Mouse (Mus musculus): ENCODE measurements around the gene Vcp. TPM values are rescaled to one million over a fixed set of nuclear protein-coding genes. Genes with fewer than 3 reads are reported as not detected.
"Not testable (repeated sequence)": the region's sequence is repeated elsewhere in the genome, so short reads cannot be mapped to it uniquely, and the experiment has no call there.

Vcp gene
- polyA plus RNA-seq, 1 experiment: 319 TPM

DNA sequence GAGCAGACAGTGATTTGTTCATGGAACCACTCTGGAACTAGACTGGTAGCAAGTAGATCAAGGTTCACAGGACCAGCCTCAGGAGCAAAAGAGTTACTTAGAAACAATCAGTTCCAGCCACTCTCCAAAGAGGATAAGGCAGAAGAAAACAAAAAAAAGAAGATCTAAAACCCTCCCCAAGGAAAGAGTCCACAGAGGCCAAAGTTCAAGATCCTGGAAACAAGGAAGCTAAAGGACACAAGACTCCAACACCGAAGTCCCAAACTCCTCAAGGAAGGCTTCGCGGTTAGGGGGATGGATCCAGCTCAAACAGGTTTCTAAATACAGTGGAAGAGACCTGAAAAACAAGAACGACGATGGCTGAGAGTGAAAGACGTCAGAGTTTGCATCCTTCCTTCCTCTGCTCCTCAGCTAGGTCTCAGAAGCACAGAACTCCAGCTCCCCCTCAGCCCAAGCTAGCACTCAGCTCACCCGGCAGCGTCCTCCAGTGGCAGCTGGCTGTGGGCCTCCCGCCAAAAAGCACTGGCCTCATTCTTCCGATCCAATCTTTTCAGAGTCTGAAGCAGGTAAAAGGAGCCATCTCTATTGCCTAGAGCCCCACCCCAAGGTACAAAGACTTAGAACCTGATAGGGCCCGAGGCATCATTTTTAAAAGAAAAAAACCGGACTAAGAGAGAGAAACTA is 2.6 kb upstream of the Vcp start:
- Histone ChIP-seq H3K79me2 (ENCODE audit: control insufficient read depth, insufficient read depth) (peaks cover 21% of the 10 kb centered on the region), H3ac (ENCODE audit: control insufficient read depth, insufficient read length, low read depth) (no peak overlapping the region), H3K27me3 (ENCODE audit: control insufficient read depth, insufficient read depth, insufficient read length) (no peaks in the 10 kb centered on the region), H3K79me3 (ENCODE audit: low read depth) (peaks cover 16% of the 10 kb centered on the region), H3K36me3 (ENCODE audit: control insufficient read depth, insufficient read depth) (peaks cover 6% of the 10 kb centered on the region), H3K4me3 (ENCODE audit: insufficient read depth, poor library complexity, severe bottlenecking) (no peak overlapping the region)
- TF ChIP-seq MYOG (IDR thresholded peaks at IDR 0.05; ENCODE audit: control insufficient read depth, extremely low read depth, insufficient read length): no peak
- no peak for TF ChIP-seq CTCF (IDR thresholded peaks at IDR 0.05; ENCODE audit: control insufficient read depth, insufficient read depth, insufficient read length)
- TF ChIP-seq USF1 (IDR thresholded peaks at IDR 0.05; ENCODE audit: low read depth): no peak
- no peak for TF ChIP-seq FOSL1 (IDR thresholded peaks at IDR 0.05; ENCODE audit: insufficient read depth, low read length, poor library complexity, severe bottlenecking)
- no peak for TF ChIP-seq MYOD1 (IDR thresholded peaks at IDR 0.05; ENCODE audit: control insufficient read depth, insufficient read length, low read depth)
- TF ChIP-seq CEBPB (IDR thresholded peaks at IDR 0.05; ENCODE audit: low read depth): no peak

DNA sequence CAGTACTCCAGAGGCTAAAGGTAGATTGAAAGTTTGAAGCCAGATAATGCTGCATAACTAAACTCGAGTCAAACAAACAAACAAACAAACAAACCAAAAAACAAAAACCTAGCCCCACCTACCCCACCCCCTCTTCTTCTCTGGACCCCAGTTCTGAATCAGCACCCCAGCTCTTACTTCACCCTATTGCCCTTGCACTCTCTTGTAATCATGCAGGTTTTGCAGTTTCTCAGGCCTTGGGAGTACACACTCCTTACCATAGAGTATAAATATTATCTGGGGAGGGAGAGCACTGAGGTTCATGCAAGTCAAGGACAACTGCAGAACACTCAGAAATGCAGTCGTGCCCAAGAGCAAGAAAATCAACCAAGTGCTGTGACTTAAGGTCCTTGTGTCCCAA is 965 bp upstream of the Vcp start:
- H3K27me3 ChIP-seq (ENCODE audit: control insufficient read depth, insufficient read depth, insufficient read length): no peaks in the 10 kb centered on the region
- TF ChIP-seq USF1 (IDR thresholded peaks at IDR 0.05; ENCODE audit: low read depth): no peak
- TF ChIP-seq CTCF (IDR thresholded peaks at IDR 0.05; ENCODE audit: control insufficient read depth, insufficient read depth, insufficient read length): no peak
- no peak for TF ChIP-seq CEBPB (IDR thresholded peaks at IDR 0.05; ENCODE audit: low read depth)
- TF ChIP-seq FOSL1 (IDR thresholded peaks at IDR 0.05; ENCODE audit: insufficient read depth, low read length, poor library complexity, severe bottlenecking): no peak
- no peak for TF ChIP-seq MYOD1 (IDR thresholded peaks at IDR 0.05; ENCODE audit: control insufficient read depth, insufficient read length, low read depth)
- no peak for TF ChIP-seq MYOG (IDR thresholded peaks at IDR 0.05; ENCODE audit: control insufficient read depth, extremely low read depth, insufficient read length)
- TF ChIP-seq MAX (IDR thresholded peaks at IDR 0.05): no peak
- H3K79me2 ChIP-seq (ENCODE audit: control insufficient read depth, insufficient read depth): peaks cover 37% of the 10 kb centered on the region
- no peak overlapping the region for H3K4me3 ChIP-seq (ENCODE audit: insufficient read depth, poor library complexity, severe bottlenecking)
- peaks cover 20% of the 10 kb centered on the region for H3K36me3 ChIP-seq (ENCODE audit: control insufficient read depth, insufficient read depth)
- H3K79me3 ChIP-seq (ENCODE audit: low read depth): peaks cover 32% of the 10 kb centered on the region
- no peak overlapping the region for H3ac ChIP-seq (ENCODE audit: control insufficient read depth, insufficient read length, low read depth)

DNA sequence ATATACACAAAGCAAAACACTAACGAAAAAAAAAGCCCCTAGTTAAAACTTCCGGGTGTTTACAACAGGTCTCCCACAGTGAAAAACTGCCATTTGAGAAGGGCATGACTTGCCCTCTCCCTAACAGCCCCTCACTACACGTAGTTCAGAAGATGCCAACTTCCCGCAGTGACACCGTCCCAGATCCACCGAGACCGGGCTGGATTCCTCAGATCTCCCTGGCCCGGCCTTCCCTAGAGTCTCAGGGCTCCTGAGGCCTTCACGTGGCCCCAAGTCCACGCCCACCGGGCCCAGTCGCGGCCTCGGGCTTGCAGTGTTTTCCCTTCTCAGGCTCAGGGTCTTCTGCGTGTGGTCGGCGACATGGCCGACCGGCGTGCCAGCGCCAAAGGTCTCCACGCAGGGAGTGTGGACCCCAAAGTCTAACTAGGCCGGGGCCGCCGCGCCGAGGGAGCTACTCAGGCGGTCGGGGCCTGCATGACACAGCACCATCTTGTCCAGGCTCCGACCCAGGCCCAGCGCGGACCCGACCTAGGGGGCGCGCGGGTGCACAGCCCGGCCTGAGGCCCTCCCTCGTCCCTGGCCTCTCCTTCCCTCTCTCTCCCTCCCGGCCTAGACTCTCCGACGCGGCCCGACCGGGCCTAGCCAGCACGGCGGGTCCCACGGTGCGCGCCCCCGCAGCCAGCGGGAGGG is 711 bp downstream of the Vcp start:
- Histone ChIP-seq H3K79me3 (ENCODE audit: low read depth) (peaks cover 43% of the 10 kb centered on the region), H3K27me3 (ENCODE audit: control insufficient read depth, insufficient read depth, insufficient read length) (no peaks in the 10 kb centered on the region), H3K36me3 (ENCODE audit: control insufficient read depth, insufficient read depth) (peaks cover 36% of the 10 kb centered on the region), H3K79me2 (ENCODE audit: control insufficient read depth, insufficient read depth) (peaks cover 54% of the 10 kb centered on the region), H3K4me3 (ENCODE audit: insufficient read depth, poor library complexity, severe bottlenecking) (peak overlapping the region; percentile 89), H3ac (ENCODE audit: control insufficient read depth, insufficient read length, low read depth) (peak overlapping the region; percentile 98)
- peak; percentile 86 for TF ChIP-seq USF1 (IDR thresholded peaks at IDR 0.05; ENCODE audit: low read depth)
- TF ChIP-seq MYOG (IDR thresholded peaks at IDR 0.05; ENCODE audit: control insufficient read depth, extremely low read depth, insufficient read length): no peak
- TF ChIP-seq CEBPB (IDR thresholded peaks at IDR 0.05; ENCODE audit: low read depth): no peak
- TF ChIP-seq CTCF (IDR thresholded peaks at IDR 0.05; ENCODE audit: control insufficient read depth, insufficient read depth, insufficient read length): peak; percentile 65
- TF ChIP-seq FOSL1 (IDR thresholded peaks at IDR 0.05; ENCODE audit: insufficient read depth, low read length, poor library complexity, severe bottlenecking): no peak
- TF ChIP-seq MAX (IDR thresholded peaks at IDR 0.05): peak; percentile 76
- no peak for TF ChIP-seq MYOD1 (IDR thresholded peaks at IDR 0.05; ENCODE audit: control insufficient read depth, insufficient read length, low read depth)

DNA sequence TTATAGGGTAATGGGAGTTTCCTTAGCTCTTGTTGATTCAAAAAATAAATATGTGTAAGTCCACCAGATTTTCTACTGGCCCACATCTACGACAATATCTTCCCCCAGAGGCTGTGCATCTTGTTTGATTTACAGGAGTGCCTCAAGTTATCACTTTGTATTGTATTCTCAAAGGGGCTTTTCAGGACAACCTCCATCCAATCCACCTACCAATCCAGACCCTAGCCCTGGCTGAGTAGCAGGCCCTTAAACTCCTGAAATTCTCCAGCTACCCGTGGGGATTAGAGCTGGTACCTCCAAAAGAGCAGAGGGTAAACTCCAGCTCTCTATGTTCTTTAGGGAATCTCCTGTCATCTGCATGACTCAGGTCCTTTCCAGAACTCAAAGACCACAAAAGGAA is 2.3 kb downstream of the Vcp start:
- H3ac ChIP-seq (ENCODE audit: control insufficient read depth, insufficient read length, low read depth): no peak overlapping the region
- H3K4me3 ChIP-seq (ENCODE audit: insufficient read depth, poor library complexity, severe bottlenecking): peak overlapping the region; percentile 89
- H3K79me2 ChIP-seq (ENCODE audit: control insufficient read depth, insufficient read depth): peaks cover 69% of the 10 kb centered on the region
- H3K36me3 ChIP-seq (ENCODE audit: control insufficient read depth, insufficient read depth): peaks cover 52% of the 10 kb centered on the region
- TF ChIP-seq CTCF (IDR thresholded peaks at IDR 0.05; ENCODE audit: control insufficient read depth, insufficient read depth, insufficient read length): no peak
- no peak for TF ChIP-seq USF1 (IDR thresholded peaks at IDR 0.05; ENCODE audit: low read depth)
- TF ChIP-seq MYOD1 (IDR thresholded peaks at IDR 0.05; ENCODE audit: control insufficient read depth, insufficient read length, low read depth): no peak
- no peak for TF ChIP-seq MAX (IDR thresholded peaks at IDR 0.05)
- TF ChIP-seq MYOG (IDR thresholded peaks at IDR 0.05; ENCODE audit: control insufficient read depth, extremely low read depth, insufficient read length): no peak
- TF ChIP-seq FOSL1 (IDR thresholded peaks at IDR 0.05; ENCODE audit: insufficient read depth, low read length, poor library complexity, severe bottlenecking): no peak
- no peak for TF ChIP-seq CEBPB (IDR thresholded peaks at IDR 0.05; ENCODE audit: low read depth)
- no peaks in the 10 kb centered on the region for H3K27me3 ChIP-seq (ENCODE audit: control insufficient read depth, insufficient read depth, insufficient read length)
- H3K79me3 ChIP-seq (ENCODE audit: low read depth): peaks cover 49% of the 10 kb centered on the region

DNA sequence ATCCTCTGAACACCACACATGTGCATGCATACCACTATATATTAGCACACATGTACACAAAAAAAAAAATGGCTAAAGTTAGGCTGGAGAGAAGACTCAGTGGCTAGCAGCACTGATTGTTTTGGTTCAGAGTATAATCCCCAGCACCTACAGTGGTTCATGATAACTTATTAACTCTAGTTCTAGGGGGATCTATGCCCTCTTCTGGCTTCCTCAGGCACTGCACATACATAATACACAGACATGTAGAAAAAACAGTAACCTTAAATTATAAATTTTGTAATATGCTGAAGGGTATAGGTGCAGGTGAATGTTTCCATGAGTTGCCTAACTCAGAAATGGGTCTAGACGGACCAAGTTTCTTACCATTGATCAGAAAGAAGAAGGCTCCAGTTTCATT is 12.0 kb downstream of the Vcp start:
- H3K79me3 ChIP-seq (ENCODE audit: low read depth): peaks cover 19% of the 10 kb centered on the region
- H3K27me3 ChIP-seq (ENCODE audit: control insufficient read depth, insufficient read depth, insufficient read length): no peaks in the 10 kb centered on the region
- peaks cover 41% of the 10 kb centered on the region for H3K79me2 ChIP-seq (ENCODE audit: control insufficient read depth, insufficient read depth)
- H3ac ChIP-seq (ENCODE audit: control insufficient read depth, insufficient read length, low read depth): no peak overlapping the region
- TF ChIP-seq USF1 (IDR thresholded peaks at IDR 0.05; ENCODE audit: low read depth) (no peak), CTCF (IDR thresholded peaks at IDR 0.05; ENCODE audit: control insufficient read depth, insufficient read depth, insufficient read length) (no peak), CEBPB (IDR thresholded peaks at IDR 0.05; ENCODE audit: low read depth) (no peak), MYOG (IDR thresholded peaks at IDR 0.05; ENCODE audit: control insufficient read depth, extremely low read depth, insufficient read length) (no peak), MYOD1 (IDR thresholded peaks at IDR 0.05; ENCODE audit: control insufficient read depth, insufficient read length, low read depth) (no peak), MAX (IDR thresholded peaks at IDR 0.05) (no peak), FOSL1 (IDR thresholded peaks at IDR 0.05; ENCODE audit: insufficient read depth, low read length, poor library complexity, severe bottlenecking) (no peak)
- H3K36me3 ChIP-seq (ENCODE audit: control insufficient read depth, insufficient read depth): peaks cover 97% of the 10 kb centered on the region
- H3K4me3 ChIP-seq (ENCODE audit: insufficient read depth, poor library complexity, severe bottlenecking): no peak overlapping the region

DNA sequence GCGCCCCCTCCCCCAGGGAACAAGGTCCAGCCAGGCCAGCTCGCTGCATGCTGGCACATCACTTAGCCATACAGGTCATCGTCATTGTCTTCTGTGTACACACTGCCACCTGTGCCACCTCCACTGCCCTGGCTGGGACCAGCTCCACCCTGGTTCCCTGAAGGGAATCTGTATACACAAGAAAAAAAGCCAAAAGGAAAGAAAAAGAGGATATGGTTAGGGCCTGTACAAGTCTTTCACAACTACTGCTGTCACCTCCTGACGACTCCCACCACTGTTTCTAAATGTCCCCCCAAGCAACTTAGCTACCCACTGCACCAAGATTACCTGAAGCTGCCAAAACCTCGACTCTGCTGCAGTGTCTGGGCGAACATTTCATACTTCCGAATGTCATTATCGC is 19.8 kb downstream of the Vcp start:
- H3K79me2 ChIP-seq (ENCODE audit: control insufficient read depth, insufficient read depth); H3K4me3 ChIP-seq (ENCODE audit: insufficient read depth, poor library complexity, severe bottlenecking); H3K27me3 ChIP-seq (ENCODE audit: control insufficient read depth, insufficient read depth, insufficient read length); H3K79me3 ChIP-seq (ENCODE audit: low read depth); H3ac ChIP-seq (ENCODE audit: control insufficient read depth, insufficient read length, low read depth): not testable (repeated sequence)
- H3K36me3 ChIP-seq (ENCODE audit: control insufficient read depth, insufficient read depth): peaks cover 82% of the 10 kb centered on the region

Measured in C2C12 (cell line).